Mouse (Mus musculus) hindbrain, embryonic 10.5 days (tissue): ENCODE measurements around the gene Tmem108. TPM values are rescaled to one million over a fixed set of nuclear protein-coding genes. Genes with fewer than 3 reads are reported as not detected.

Experiments
- DNase-seq: peaks from one replicate; pipeline ENCODE4 v3.0.0-alpha.2; 2017; ENCODE audit warnings: low spot score
- H3K27ac ChIP-seq: fragments of 300-500 bp; sonication (generic); 2 replicates; pipeline ENCODE4 v1.5.1; 2016; ENCODE audit warnings: mild to moderate bottlenecking, moderate library complexity
- H3K27me3 ChIP-seq: fragments of 300-500 bp; sonication (generic); 2 replicates; pipeline ENCODE4 v1.6.1; 2016; ENCODE audit warnings: mild to moderate bottlenecking; ENCODE audit not compliant: poor library complexity, insufficient read depth, severe bottlenecking
- H3K36me3 ChIP-seq: fragments of 300-500 bp; sonication (generic); 2 replicates; pipeline ENCODE4 v1.6.1; 2016; ENCODE audit warnings: mild to moderate bottlenecking, moderate library complexity
- H3K4me1 ChIP-seq: fragments of 300-500 bp; sonication (generic); replicated peaks from 2 replicates; pipeline ENCODE4 v1.6.1; 2016; ENCODE audit warnings: mild to moderate bottlenecking
- H3K4me3 ChIP-seq: fragments of 300-500 bp; sonication (generic); 2 replicates; pipeline ENCODE4 v1.5.1; 2016; ENCODE audit warnings: mild to moderate bottlenecking, moderate library complexity
- H3K9me3 ChIP-seq: fragments of 300-500 bp; sonication (generic); 2 replicates; pipeline ENCODE4 v1.6.1; 2016; ENCODE audit warnings: mild to moderate bottlenecking, moderate library complexity
- WGBS: fragments of 180-500 bp; shearing (Covaris S2); methylation state at CpG from one replicate; pipeline ENCODE4 v1.1.7; 2016; 5-methylcytosine and 5-hydroxymethylcytosine counted together
- polyA plus RNA-seq: library from polyadenylated mRNA; unstranded; fragments of >200 nt; fragmentation: Nextera tagmentation; extraction: Ambion mirVana; gene quantifications from 2 replicates; pipeline ENCODE4 v1.2.1, GENCODE M21; 2016

Gene Tmem108
- polyA plus RNA-seq, 1 experiment from 2014 or later: 20.1 TPM

- H3K4me1 ChIP-seq: peaks cover 11% of the 10 kb centered on the region
- no peak for DNase-seq
- no peaks in the 10 kb centered on the region for H3K36me3 ChIP-seq
- no peak overlapping the region for H3K27ac ChIP-seq
- H3K4me3 ChIP-seq: no peak overlapping the region
- 0 out of 2 replicates have a peak, but pooled peaks cover 7% of the 10 kb centered on the region for H3K9me3 ChIP-seq
- H3K27me3 ChIP-seq: no peaks in the 10 kb centered on the region
Observed at GRCm38 (mm10) chr9:103693826-103694225, 67.8 kb downstream of the Tmem108 start.

- H3K4me3 ChIP-seq: no peak overlapping the region
- H3K27ac ChIP-seq: no peak overlapping the region
- H3K9me3 ChIP-seq: 0 out of 2 replicates have a peak, but pooled peaks cover 7% of the 10 kb centered on the region
- no peaks in the 10 kb centered on the region for H3K27me3 ChIP-seq
- H3K36me3 ChIP-seq: no peaks in the 10 kb centered on the region
- peaks cover 11% of the 10 kb centered on the region for H3K4me1 ChIP-seq
- DNase-seq: no peak
- WGBS: 78% methylated on average over 4 of the region's 4 CpGs
Observed at GRCm38 (mm10) chr9:103692699-103693098, 68.9 kb downstream of the Tmem108 start.

- DNase-seq: no peak
- H3K27ac ChIP-seq: no peak overlapping the region
- H3K4me1 ChIP-seq: peaks cover 19% of the 10 kb centered on the region
- no peaks in the 10 kb centered on the region for H3K27me3 ChIP-seq
- H3K4me3 ChIP-seq: no peak overlapping the region
- H3K36me3 ChIP-seq: no peaks in the 10 kb centered on the region
- 0 out of 2 replicates have a peak, but pooled peaks cover 7% of the 10 kb centered on the region for H3K9me3 ChIP-seq
- WGBS: 95% methylated on average over 9 of the region's 9 CpGs
Observed at GRCm38 (mm10) chr9:103691847-103692246, 69.8 kb downstream of the Tmem108 start.

- Histone ChIP-seq H3K4me1 (peaks cover 21% of the 10 kb centered on the region), H3K36me3 (no peaks in the 10 kb centered on the region), H3K27ac (no peak overlapping the region), H3K4me3 (no peak overlapping the region), H3K27me3 (no peaks in the 10 kb centered on the region), H3K9me3 (0 out of 2 replicates have a peak, but pooled peaks cover 4% of the 10 kb centered on the region)
- DNase-seq: no peak
- WGBS: 40% methylated on average over 3 of the region's 3 CpGs
Observed at GRCm38 (mm10) chr9:103690446-103690845, 71.2 kb downstream of the Tmem108 start.

- no peak for DNase-seq
- H3K4me1 ChIP-seq: peaks cover 21% of the 10 kb centered on the region
- no peaks in the 10 kb centered on the region for H3K36me3 ChIP-seq
- H3K27me3 ChIP-seq: no peaks in the 10 kb centered on the region
- no peak overlapping the region for H3K27ac ChIP-seq
- no peaks in the 10 kb centered on the region for H3K9me3 ChIP-seq
- WGBS: 81% methylated on average over 7 of the region's 7 CpGs
- no peak overlapping the region for H3K4me3 ChIP-seq
Observed at GRCm38 (mm10) chr9:103689697-103690096, 71.9 kb downstream of the Tmem108 start.

GRCm38 (mm10) chr9:103689006-103689405 lies 72.6 kb downstream of the Tmem108 start:
- Histone ChIP-seq H3K4me1 (peaks cover 21% of the 10 kb centered on the region), H3K9me3 (no peaks in the 10 kb centered on the region), H3K36me3 (no peaks in the 10 kb centered on the region), H3K4me3 (no peak overlapping the region), H3K27ac (no peak overlapping the region), H3K27me3 (no peaks in the 10 kb centered on the region)
- DNase-seq: no peak
- WGBS: 90% methylated on average over 10 of the region's 10 CpGs

- H3K27me3 ChIP-seq: no peaks in the 10 kb centered on the region
- H3K27ac ChIP-seq: no peak overlapping the region
- H3K4me3 ChIP-seq: no peak overlapping the region
- 56% methylated on average over 6 of the region's 6 CpGs for WGBS
- peaks cover 16% of the 10 kb centered on the region for H3K4me1 ChIP-seq
- no peaks in the 10 kb centered on the region for H3K9me3 ChIP-seq
- H3K36me3 ChIP-seq: no peaks in the 10 kb centered on the region
- no peak for DNase-seq
Observed at GRCm38 (mm10) chr9:103687130-103687529, 74.5 kb downstream of the Tmem108 start.

- no peak overlapping the region for H3K27ac ChIP-seq
- no peak for DNase-seq
- H3K27me3 ChIP-seq: no peaks in the 10 kb centered on the region
- H3K36me3 ChIP-seq: no peaks in the 10 kb centered on the region
- H3K9me3 ChIP-seq: no peaks in the 10 kb centered on the region
- H3K4me1 ChIP-seq: peaks cover 21% of the 10 kb centered on the region
- 70% methylated on average over 4 of the region's 4 CpGs for WGBS
- no peak overlapping the region for H3K4me3 ChIP-seq
Observed at GRCm38 (mm10) chr9:103681741-103682330, 79.8 kb downstream of the Tmem108 start.

- WGBS: 43% methylated on average over 2 of the region's 2 CpGs
- H3K27me3 ChIP-seq: no peaks in the 10 kb centered on the region
- H3K4me3 ChIP-seq: no peak overlapping the region
- H3K4me1 ChIP-seq: peaks cover 22% of the 10 kb centered on the region
- no peak overlapping the region; the same call in 1 of the 2 replicates for H3K27ac ChIP-seq
- no peaks in the 10 kb centered on the region for H3K9me3 ChIP-seq
- DNase-seq: no peak
- H3K36me3 ChIP-seq: no peaks in the 10 kb centered on the region
Observed at GRCm38 (mm10) chr9:103679234-103679633, 82.4 kb downstream of the Tmem108 start.

GRCm38 (mm10) chr9:103678531-103679060 lies 83.0 kb downstream of the Tmem108 start:
- H3K9me3 ChIP-seq: no peaks in the 10 kb centered on the region
- no peaks in the 10 kb centered on the region for H3K27me3 ChIP-seq
- H3K4me3 ChIP-seq: no peak overlapping the region
- no peak overlapping the region for H3K27ac ChIP-seq
- H3K36me3 ChIP-seq: no peaks in the 10 kb centered on the region
- H3K4me1 ChIP-seq: peaks cover 22% of the 10 kb centered on the region
- 54% methylated on average over 7 of the region's 7 CpGs for WGBS
- DNase-seq: no peak

GRCm38 (mm10) chr9:103677811-103678210 lies 83.8 kb downstream of the Tmem108 start:
- Histone ChIP-seq H3K27ac (no peak overlapping the region), H3K36me3 (no peaks in the 10 kb centered on the region), H3K9me3 (no peaks in the 10 kb centered on the region), H3K27me3 (no peaks in the 10 kb centered on the region), H3K4me1 (peaks cover 22% of the 10 kb centered on the region), H3K4me3 (no peak overlapping the region)
- WGBS: 87% methylated on average over 5 of the region's 5 CpGs
- DNase-seq: no peak

GRCm38 (mm10) chr9:103675721-103676480 lies 85.7 kb downstream of the Tmem108 start:
- 85% methylated on average over 13 of the region's 13 CpGs for WGBS
- Histone ChIP-seq H3K4me1 (peaks cover 22% of the 10 kb centered on the region), H3K9me3 (0 out of 2 replicates have a peak, but pooled peaks cover 2% of the 10 kb centered on the region), H3K27me3 (no peaks in the 10 kb centered on the region), H3K27ac (no peak overlapping the region), H3K4me3 (no peak overlapping the region), H3K36me3 (no peaks in the 10 kb centered on the region)
- no peak for DNase-seq

- DNase-seq: no peak
- Histone ChIP-seq H3K4me1 (0 out of 2 replicates have a peak, but pooled peaks cover 8% of the 10 kb centered on the region), H3K27me3 (no peaks in the 10 kb centered on the region), H3K9me3 (0 out of 2 replicates have a peak, but pooled peaks cover 2% of the 10 kb centered on the region), H3K4me3 (no peak overlapping the region), H3K36me3 (no peaks in the 10 kb centered on the region), H3K27ac (no peak overlapping the region)
- WGBS: 93% methylated on average over 4 of the region's 4 CpGs
Observed at GRCm38 (mm10) chr9:103672881-103673280, 88.8 kb downstream of the Tmem108 start.
